Mouse (Mus musculus) G1E (cell line): ENCODE measurements around the gene Rbbp8nl. TPM values are rescaled to one million over a fixed set of nuclear protein-coding genes. Genes with fewer than 3 reads are reported as not detected.

Source experiments
- ATAC-seq: 2 replicates; pipeline ENCODE4 v1.8.0; 2016; ENCODE audit warnings: mild to moderate bottlenecking; ENCODE audit not compliant: insufficient number of reproducible peaks, poor library complexity, low FRiP score, severe bottlenecking; ENCODE audit errors: extremely low read depth
- DNase-seq: peaks from one replicate; pipeline ENCODE4 v3.0.0; 2012; ENCODE audit warnings: low spot score
- H3K27me3 ChIP-seq: 2 replicates; pipeline ENCODE4 v1.6.1; 2012; ENCODE audit warnings: mild to moderate bottlenecking, low read length, inconsistent platforms; ENCODE audit not compliant: insufficient read depth
- H3K36me3 ChIP-seq: replicated peaks from 2 replicates; pipeline ENCODE3; 2012; ENCODE audit warnings: mild to moderate bottlenecking, inconsistent platforms
- H3K4me1 ChIP-seq: 2 replicates; pipeline ENCODE4 v1.6.1; 2012; ENCODE audit warnings: low read depth, low read length, inconsistent platforms, mixed read lengths; ENCODE audit not compliant: insufficient read depth
- H3K4me3 ChIP-seq: 2 replicates; pipeline ENCODE4 v1.5.1; 2012; ENCODE audit warnings: low read depth, mild to moderate bottlenecking, inconsistent platforms, low read length, moderate library complexity, mixed read lengths
- H3K9me3 ChIP-seq: replicated peaks from 2 replicates; pipeline ENCODE4 v1.6.1; 2012; ENCODE audit warnings: inconsistent platforms
- CTCF ChIP-seq: IDR thresholded peaks from 2 replicates; pipeline ENCODE4 v1.5.1; 2012; ENCODE audit warnings: low read depth, low read length, inconsistent platforms, mixed read lengths
- GATA1 ChIP-seq: IDR thresholded peaks from 2 replicates; pipeline ENCODE4 v1.6.1; 2012; ENCODE audit warnings: borderline replicate concordance, low read length, inconsistent platforms, mixed read lengths
- GATA2 ChIP-seq: IDR thresholded peaks from 2 replicates; pipeline ENCODE4 v1.6.1; 2012; ENCODE audit warnings: low read depth, low read length, inconsistent platforms, borderline replicate concordance
- POLR2AphosphoS5 ChIP-seq: IDR thresholded peaks from 2 replicates; pipeline ENCODE4 v1.6.1; 2012; ENCODE audit warnings: low read depth, low read length, inconsistent platforms; ENCODE audit not compliant: insufficient replicate concordance
- TAL1 ChIP-seq: conservative IDR thresholded peaks from 2 replicates; pipeline ENCODE4 v1.6.1; 2012; ENCODE audit warnings: low read depth, low read length, inconsistent platforms, mixed read lengths
- polyA plus RNA-seq: library from polyadenylated mRNA; stranded (reverse); fragments of >175 nt; gene quantifications from 2 replicates; pipeline ENCODE4 v1.2.3, GENCODE M21; 2012
- total RNA-seq, 2 experiments: library from RNA; stranded (forward) in 1 of 2; stranded (reverse) in 1 of 2; fragments of 200-1000 nt in 1 of 2; fragments of >200 nt in 1 of 2; fragmentation: Nextera tagmentation in 1 of 2; gene quantifications; 2 replicates each; pipeline ENCODE4 v1.2.3; 2014 to 2017

Gene Rbbp8nl
- total and polyA plus RNA-seq, 3 experiments, result 0.11 TPM; not detected in 2

- TF ChIP-seq POLR2AphosphoS5 (no peak), GATA2 (no peak), GATA1 (no peak), CTCF (no peak), TAL1 (no peak)
- Histone ChIP-seq H3K9me3 (no peaks in the 10 kb centered on the region), H3K4me3 (no peak overlapping the region), H3K4me1 (no peaks in the 10 kb centered on the region), H3K36me3 (no peaks in the 10 kb centered on the region), H3K27me3 (peaks cover 16% of the 10 kb centered on the region; the same call in 1 of the 2 replicates)
- DNase-seq (no peak), ATAC-seq (no peak)
Measured at GRCm38 (mm10) chr2:180317591-180317990, 27.9 kb upstream of the Rbbp8nl start.

DNA sequence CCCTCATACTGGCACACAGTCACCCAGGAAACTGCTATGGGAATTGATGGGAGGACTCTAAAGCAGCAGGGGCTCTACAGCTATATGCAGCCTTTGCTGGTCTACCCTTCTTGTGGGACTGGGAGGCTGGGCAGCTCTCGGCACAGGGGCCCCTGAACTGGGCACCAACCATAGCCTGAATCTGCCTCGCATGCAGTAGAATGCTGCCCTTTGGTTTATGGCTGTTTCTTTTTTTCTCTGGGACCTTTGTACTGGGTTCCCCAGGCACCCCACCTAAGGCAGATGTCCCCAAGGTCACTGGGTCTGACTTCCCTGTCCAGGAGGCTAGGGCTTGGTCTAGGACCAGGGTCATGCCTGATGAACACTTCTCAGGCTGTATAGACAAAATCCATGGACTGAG, 24.6 kb upstream of the Rbbp8nl start:
- H3K4me1 ChIP-seq, result no peaks in the 10 kb centered on the region
- no peaks in the 10 kb centered on the region for H3K36me3 ChIP-seq
- peaks cover 16% of the 10 kb centered on the region; the same call in 1 of the 2 replicates for H3K27me3 ChIP-seq
- H3K4me3 ChIP-seq, result no peak overlapping the region
- H3K9me3 ChIP-seq, result no peaks in the 10 kb centered on the region
- TF ChIP-seq CTCF (no peak), GATA2 (no peak), TAL1 (no peak), POLR2AphosphoS5 (no peak), GATA1 (no peak)
- DNase-seq (no peak), ATAC-seq (no peak)

DNA sequence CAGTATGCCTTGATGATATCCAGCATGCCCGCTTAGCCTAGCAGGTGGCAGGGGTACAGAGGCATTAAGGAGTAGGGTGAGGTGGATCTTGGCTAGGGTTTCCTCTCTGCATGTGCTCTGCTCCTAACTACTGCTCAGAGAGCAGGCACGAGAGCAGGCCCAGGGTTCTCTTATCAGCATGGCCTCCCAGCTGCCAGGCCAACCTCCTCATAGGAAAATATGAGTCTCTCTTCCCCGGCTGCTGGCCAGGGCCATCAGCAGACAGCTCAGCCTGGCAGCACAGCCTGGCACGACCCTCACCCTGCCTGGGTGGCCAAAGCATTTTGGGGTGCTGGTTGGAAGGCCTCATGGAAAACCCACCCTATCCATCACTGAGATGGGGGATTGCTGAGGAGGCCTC, 21.5 kb upstream of the Rbbp8nl start:
- Histone ChIP-seq H3K27me3 (peaks cover 8% of the 10 kb centered on the region; the same call in 1 of the 2 replicates), H3K4me1 (peaks cover 2% of the 10 kb centered on the region; the same call in 1 of the 2 replicates), H3K4me3 (no peak overlapping the region), H3K36me3 (no peaks in the 10 kb centered on the region), H3K9me3 (no peaks in the 10 kb centered on the region)
- ATAC-seq (no peak), DNase-seq (no peak)
- TF ChIP-seq POLR2AphosphoS5 (no peak), TAL1 (no peak), CTCF (no peak), GATA2 (no peak), GATA1 (no peak)

DNA sequence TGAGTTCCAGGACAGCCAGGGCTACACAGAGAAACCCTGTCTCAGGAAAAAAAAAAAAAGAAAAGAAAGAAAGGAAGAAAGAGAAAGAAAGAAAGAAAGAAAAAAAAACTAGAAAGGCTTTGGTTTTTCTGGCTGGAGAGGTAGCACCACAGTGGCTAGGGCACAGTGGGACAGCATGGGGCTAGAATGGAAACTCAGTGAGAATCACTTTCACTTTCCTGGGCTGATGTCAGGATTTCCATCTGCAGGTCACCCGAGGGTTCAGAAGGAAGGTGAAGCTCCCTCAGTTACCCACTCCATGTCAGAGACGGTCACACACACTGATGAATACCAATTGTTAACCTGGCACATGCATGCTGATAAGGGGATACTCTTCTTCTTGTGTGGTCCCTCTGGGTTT, 18.0 kb upstream of the Rbbp8nl start:
- Histone ChIP-seq H3K36me3 (no peaks in the 10 kb centered on the region), H3K4me3 (no peak overlapping the region), H3K9me3 (no peaks in the 10 kb centered on the region), H3K27me3 (peaks cover 5% of the 10 kb centered on the region; the same call in 1 of the 2 replicates), H3K4me1 (peaks cover 2% of the 10 kb centered on the region; the same call in 1 of the 2 replicates)
- no peak for ATAC-seq
- no peak for DNase-seq
- TF ChIP-seq TAL1 (no peak), GATA2 (no peak), POLR2AphosphoS5 (no peak), CTCF (no peak), GATA1 (no peak)

GRCm38 (mm10) chr2:180306423-180307168, 16.9 kb upstream of the Rbbp8nl start:
- Histone ChIP-seq H3K4me3 (no peak overlapping the region), H3K4me1 (peaks cover 2% of the 10 kb centered on the region; the same call in 1 of the 2 replicates), H3K36me3 (no peaks in the 10 kb centered on the region), H3K9me3 (no peaks in the 10 kb centered on the region), H3K27me3 (peaks cover 5% of the 10 kb centered on the region; the same call in 1 of the 2 replicates)
- DNase-seq, result no peak
- no peak for ATAC-seq
- TF ChIP-seq TAL1 (no peak), CTCF (no peak), GATA1 (no peak), POLR2AphosphoS5 (no peak), GATA2 (no peak)

- TF ChIP-seq CTCF, result no peak
- TF ChIP-seq TAL1, result no peak
- TF ChIP-seq POLR2AphosphoS5, result no peak
- no peak for TF ChIP-seq GATA2
- no peak for TF ChIP-seq GATA1
- Histone ChIP-seq H3K4me1 (peaks cover 2% of the 10 kb centered on the region; the same call in 1 of the 2 replicates), H3K27me3 (peaks cover 5% of the 10 kb centered on the region; the same call in 1 of the 2 replicates), H3K9me3 (no peaks in the 10 kb centered on the region), H3K4me3 (no peak overlapping the region), H3K36me3 (no peaks in the 10 kb centered on the region)
- ATAC-seq, result no peak
- DNase-seq, result no peak
Measured at GRCm38 (mm10) chr2:180306009-180306408, 16.3 kb upstream of the Rbbp8nl start.
